Mouse (Mus musculus) heart, adult 2 months (tissue): Measurements from ENCODE around the gene Fyb. TPM values are rescaled to one million over a fixed set of nuclear protein-coding genes. Genes with fewer than 3 reads are reported as not detected.

Experiments used
- DNase-seq, 2 experiments: peaks; one replicate each; pipeline ENCODE4 v3.0.0; 2021
- H3K27ac ChIP-seq: fragments of 200-600 bp; 2 replicates; pipeline ENCODE4 v1.8.1; 2022
- H3K27me3 ChIP-seq: fragments of 200-500 bp; 2 replicates; pipeline ENCODE4 v1.6.1; 2012; ENCODE audit warnings: mild to moderate bottlenecking, low read length, inconsistent platforms, mixed read lengths; ENCODE audit not compliant: control insufficient read depth, insufficient read depth
- H3K36me3 ChIP-seq: fragments of 200-500 bp; 2 replicates; pipeline ENCODE4 v1.6.1; 2012; ENCODE audit warnings: low read length, inconsistent platforms; ENCODE audit not compliant: control insufficient read depth, insufficient read depth
- H3K4me1 ChIP-seq: fragments of 200-500 bp; 2 replicates; pipeline ENCODE4 v1.6.1; 2011; ENCODE audit warnings: low read length; ENCODE audit not compliant: control insufficient read depth, insufficient read depth
- H3K4me3 ChIP-seq: fragments of 200-600 bp; 2 replicates; pipeline ENCODE4 v1.8.1; 2022
- H3K79me2 ChIP-seq: fragments of 200-500 bp; replicated peaks from 2 replicates; pipeline ENCODE4 v1.6.1; 2012; ENCODE audit warnings: mild to moderate bottlenecking, inconsistent platforms, low read length, moderate library complexity, mixed read lengths; ENCODE audit not compliant: control insufficient read depth, insufficient read depth
- H3K9ac ChIP-seq: fragments of 200-500 bp; 2 replicates; pipeline ENCODE4 v1.6.1; 2012; ENCODE audit warnings: low read depth, mild to moderate bottlenecking, control low read depth, inconsistent platforms, low read length, mixed read lengths
- CTCF ChIP-seq: fragments of 200-600 bp; IDR thresholded peaks from 2 replicates; pipeline ENCODE4 v1.8.1; 2022; ENCODE audit warnings: antibody characterized with exemption, mild to moderate bottlenecking, moderate library complexity
- EP300 ChIP-seq: fragments of 200-500 bp; IDR thresholded peaks from 2 replicates; pipeline ENCODE4 v1.6.1; 2011; ENCODE audit warnings: low read depth, low read length, control low read depth; ENCODE audit not compliant: insufficient read depth
- POLR2A ChIP-seq: fragments of 200-500 bp; IDR thresholded peaks from 2 replicates; pipeline ENCODE4 v1.6.1; 2011; ENCODE audit warnings: mild to moderate bottlenecking, low read depth, low read length, control low read depth; ENCODE audit not compliant: insufficient read depth
- WGBS: fragments of 180-500 bp; shearing (Covaris S2); methylation state at CpG from one replicate; pipeline ENCODE4 v1.1.7; 2018; 5-methylcytosine and 5-hydroxymethylcytosine counted together
- intact Hi-C: fragments of 180-260 bp; cut with DNase I; formaldehyde crosslinking; loops from one replicate; pipeline ENCODE4 v1.15.1; 2025
- polyA plus RNA-seq: library from polyadenylated mRNA; depleted of rRNA; stranded (reverse); fragments of >200 nt; gene quantifications from 2 replicates; pipeline ENCODE4 v1.2.3, GENCODE M21; 2012
- total RNA-seq, 2 experiments: library from RNA; stranded (reverse); gene quantifications; 2 replicates each; pipeline ENCODE4 v1.2.3; 2021

Gene Fyb
- total and polyA plus RNA-seq, 3 experiments: 4.1 to 45.7 (median 25.2) TPM

GRCm38 (mm10) chr15:6587526-6587925 is 64.9 kb downstream of the Fyb start:
- no peak for DNase-seq
- Histone ChIP-seq H3K4me3 (no peak overlapping the region), H3K36me3 (no peaks in the 10 kb centered on the region), H3K27ac (no peak overlapping the region), H3K27me3 (no peaks in the 10 kb centered on the region), H3K9ac (no peak overlapping the region), H3K4me1 (no peaks in the 10 kb centered on the region), H3K79me2 (no peaks in the 10 kb centered on the region)
- intact Hi-C loops: no loop called here
- no peak for TF ChIP-seq POLR2A
- TF ChIP-seq EP300: no peak
- TF ChIP-seq CTCF: no peak
- WGBS: 62% methylated on average over 3 of the region's 3 CpGs

GRCm38 (mm10) chr15:6588192-6588591 is 65.5 kb downstream of the Fyb start:
- 62% methylated on average over 7 of the region's 7 CpGs for WGBS
- H3K79me2 ChIP-seq: no peaks in the 10 kb centered on the region
- intact Hi-C loops: no loop called here

DNA sequence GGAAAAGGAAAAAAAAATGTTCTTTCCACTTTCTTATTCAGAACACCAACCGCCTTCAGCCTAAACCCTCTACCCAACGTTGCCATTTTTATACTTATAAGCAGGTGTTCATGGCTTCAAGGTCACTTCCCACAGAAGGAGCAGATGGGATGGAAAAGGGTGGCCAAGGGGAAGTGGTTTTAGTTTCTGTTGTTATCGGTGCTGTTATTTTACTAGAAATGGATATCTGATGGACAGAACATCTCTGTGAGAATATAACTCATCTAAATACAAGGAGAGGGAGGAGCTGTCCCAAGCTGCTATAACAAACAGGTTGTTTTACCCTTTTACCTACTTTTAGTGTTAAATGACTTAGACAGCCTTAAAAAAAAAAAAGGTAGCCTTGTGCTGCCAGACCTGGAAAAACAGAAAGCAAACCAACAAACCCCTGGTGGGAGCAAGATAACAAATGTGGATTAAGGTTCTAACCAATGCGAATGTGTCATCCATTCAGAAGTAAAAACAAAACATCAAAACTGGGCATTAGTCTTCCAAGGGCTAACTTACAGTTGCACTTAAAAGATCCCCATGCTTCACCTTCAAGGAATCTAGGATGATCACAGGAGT is 68.3 kb downstream of the Fyb start:
- WGBS: 73% methylated on average over 4 of the region's 4 CpGs
- H3K36me3 ChIP-seq: no peaks in the 10 kb centered on the region
- H3K4me1 ChIP-seq: no peaks in the 10 kb centered on the region
- no peaks in the 10 kb centered on the region for H3K79me2 ChIP-seq
- H3K27me3 ChIP-seq: no peaks in the 10 kb centered on the region
- no peak overlapping the region for H3K27ac ChIP-seq
- intact Hi-C loops: no loop called here
- no peak for DNase-seq
- H3K9ac ChIP-seq: no peak overlapping the region
- TF ChIP-seq POLR2A: no peak
- TF ChIP-seq EP300: no peak
- no peak for TF ChIP-seq CTCF
- no peak overlapping the region for H3K4me3 ChIP-seq

More at GRCm38 (mm10) chr15:6588192-6588591, 65.5 kb downstream of the Fyb start:
- Histone ChIP-seq H3K9ac (no peak overlapping the region), H3K27me3 (no peaks in the 10 kb centered on the region), H3K4me3 (no peak overlapping the region), H3K36me3 (no peaks in the 10 kb centered on the region), H3K27ac (no peak overlapping the region), H3K4me1 (no peaks in the 10 kb centered on the region)
- DNase-seq: no peak
- no peak for TF ChIP-seq CTCF
- no peak for TF ChIP-seq POLR2A
- TF ChIP-seq EP300: no peak

- intact Hi-C loops: no loop called here
- WGBS: 40% methylated on average over 1 of the region's 1 CpGs
- no peak for DNase-seq
- Histone ChIP-seq H3K4me3 (no peak overlapping the region), H3K79me2 (no peaks in the 10 kb centered on the region), H3K4me1 (no peaks in the 10 kb centered on the region), H3K27ac (no peak overlapping the region), H3K36me3 (no peaks in the 10 kb centered on the region), H3K9ac (no peak overlapping the region), H3K27me3 (no peaks in the 10 kb centered on the region)
- TF ChIP-seq CTCF: no peak
Observed at GRCm38 (mm10) chr15:6591527-6591926, 68.9 kb downstream of the Fyb start.

- Histone ChIP-seq H3K9ac (no peak overlapping the region), H3K27ac (no peak overlapping the region), H3K27me3 (no peaks in the 10 kb centered on the region), H3K79me2 (no peaks in the 10 kb centered on the region), H3K4me1 (no peaks in the 10 kb centered on the region), H3K4me3 (no peak overlapping the region), H3K36me3 (no peaks in the 10 kb centered on the region)
- intact Hi-C loops: no loop called here
- TF ChIP-seq EP300 (no peak), CTCF (no peak), POLR2A (no peak)
- WGBS: 51% methylated on average over 5 of the region's 5 CpGs
- no peak for DNase-seq
Observed at GRCm38 (mm10) chr15:6592561-6593253, 70.1 kb downstream of the Fyb start.

DNA sequence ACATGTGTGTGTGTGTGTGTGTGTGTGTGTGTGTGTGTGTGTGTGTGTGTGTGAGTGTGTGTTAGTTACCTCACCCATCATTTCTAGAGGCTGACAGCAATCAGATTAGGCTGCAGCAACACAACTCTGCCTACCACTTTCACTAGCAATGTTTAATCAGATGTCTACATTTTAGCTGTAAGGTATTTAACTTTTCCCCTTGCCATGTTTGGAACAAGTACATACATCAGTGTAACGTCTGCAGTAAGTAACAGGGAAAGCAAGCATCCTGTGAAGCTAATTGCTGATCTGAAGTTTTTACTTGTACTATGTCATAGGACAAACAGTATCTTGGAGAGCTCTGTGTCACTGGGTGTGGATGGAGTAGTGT is 70.6 kb downstream of the Fyb start:
- TF ChIP-seq POLR2A: no peak
- TF ChIP-seq EP300: no peak
- TF ChIP-seq CTCF: no peak
- Histone ChIP-seq H3K36me3 (no peaks in the 10 kb centered on the region), H3K4me3 (no peak overlapping the region), H3K79me2 (no peaks in the 10 kb centered on the region), H3K27ac (no peak overlapping the region), H3K4me1 (no peaks in the 10 kb centered on the region), H3K27me3 (no peaks in the 10 kb centered on the region), H3K9ac (no peak overlapping the region)
- intact Hi-C loops: no loop called here
- 56% methylated on average over 1 of the region's 1 CpGs for WGBS
- DNase-seq: no peak
